Comparison of ENCODE assay signal across 16 mouse cellular contexts in the genomic region with DNA sequence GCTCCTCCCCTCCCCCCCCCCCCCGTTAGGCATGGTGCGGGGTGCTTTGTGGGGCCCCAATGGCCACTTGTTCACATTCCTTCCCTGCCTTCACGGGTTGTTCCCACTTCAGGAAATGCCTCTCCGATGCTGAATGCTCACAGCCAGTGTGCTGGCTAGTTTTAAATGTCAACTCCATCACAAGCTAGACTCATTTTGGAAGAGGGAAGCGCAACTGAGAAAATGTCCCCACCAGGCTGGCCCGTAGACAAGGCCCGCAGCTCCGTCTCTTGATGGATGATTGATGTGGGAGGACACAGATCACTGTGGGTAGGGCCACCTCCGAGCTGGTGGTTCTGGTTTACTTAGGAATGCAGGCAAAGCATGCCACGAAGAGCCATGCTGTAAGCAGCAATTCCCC.
DNase-seq lines count a peak whose midpoint lies in the region; ATAC-seq and TF ChIP-seq lines count a peak whose summit lies in the region.
"Had no signal": no experiment of that assay in that cellular context is flagged by ENCODE, and none has a peak within 500 bp of the region (broad histone marks: within the 10 kb centered on the region; RNA-seq: fewer than 3 reads in every experiment).

No protein-coding gene starts in this region.

- ATAC-seq in embryonic facial prominence, embryonic 13.5 days (ENCODE audit: insufficient number of reproducible peaks, insufficient read depth, low FRiP score, low TSS enrichment, low read depth), result no peak
- ATAC-seq in limb, embryonic 13.5 days (ENCODE audit: low FRiP score, low read depth), result 0 out of 2 replicates have a peak, but pooled peaks have one; percentile 32
- no peak for ATAC-seq in forebrain, postnatal 0 days
- ATAC-seq: forebrain, embryonic 16.5 days; hindbrain, postnatal 0 days had no signal

- H3K4me2 ChIP-seq in embryonic facial prominence, embryonic 13.5 days, result peak overlapping the region; percentile 31; the same call in 1 of the 2 replicates
- peak overlapping the region; percentile 27 for H3K4me2 ChIP-seq in limb, embryonic 13.5 days (replicated peaks)
- no peak overlapping the region for H3K4me2 ChIP-seq in forebrain, postnatal 0 days (ENCODE audit: low read depth)
- H3K4me2 ChIP-seq: limb, embryonic 15.5 days had no signal

- peaks cover 12% of the 10 kb centered on the region for H3K4me1 ChIP-seq in heart, embryonic 10.5 days
- H3K4me1 ChIP-seq in embryonic facial prominence, embryonic 13.5 days, result peaks cover 9% of the 10 kb centered on the region; the same call in 1 of the 2 replicates
- H3K4me1 ChIP-seq in limb, embryonic 13.5 days, result peaks cover 16% of the 10 kb centered on the region; the same call in 1 of the 2 replicates
- no peaks in the 10 kb centered on the region for H3K4me1 ChIP-seq in forebrain, postnatal 0 days (ENCODE audit: insufficient read depth)

- H3K27me3 ChIP-seq in heart, embryonic 10.5 days (ENCODE audit: insufficient read depth, poor library complexity, severe bottlenecking), result no peaks in the 10 kb centered on the region
- no peaks in the 10 kb centered on the region for H3K27me3 ChIP-seq in embryonic facial prominence, embryonic 13.5 days
- no peaks in the 10 kb centered on the region for H3K27me3 ChIP-seq in limb, embryonic 13.5 days
- H3K27me3 ChIP-seq in forebrain, postnatal 0 days (ENCODE audit: insufficient read depth, low read length), result no peaks in the 10 kb centered on the region
- H3K27me3 ChIP-seq: limb, embryonic 15.5 days had no signal

- peak overlapping the region; percentile 30; the same call in 1 of the 2 replicates for H3K27ac ChIP-seq in heart, embryonic 10.5 days
- H3K27ac ChIP-seq in embryonic facial prominence, embryonic 13.5 days, result no peak overlapping the region
- no peak overlapping the region for H3K27ac ChIP-seq in limb, embryonic 13.5 days
- H3K27ac ChIP-seq in forebrain, postnatal 0 days (ENCODE audit: low read depth, low read length), result no peak overlapping the region
- H3K27ac ChIP-seq: hindbrain, postnatal 0 days; limb, embryonic 15.5 days had no signal

- H3K36me3 ChIP-seq in heart, embryonic 10.5 days, result no peaks in the 10 kb centered on the region
- H3K36me3 ChIP-seq in embryonic facial prominence, embryonic 13.5 days, result no peaks in the 10 kb centered on the region
- H3K36me3 ChIP-seq in limb, embryonic 13.5 days, result no peaks in the 10 kb centered on the region
- H3K36me3 ChIP-seq in forebrain, postnatal 0 days (ENCODE audit: insufficient read depth), result no peaks in the 10 kb centered on the region
- H3K36me3 ChIP-seq: limb, embryonic 15.5 days had no signal

- no peak overlapping the region for H3K9ac ChIP-seq in embryonic facial prominence, embryonic 13.5 days
- H3K9ac ChIP-seq in limb, embryonic 13.5 days, result no peak overlapping the region
- H3K9ac ChIP-seq in forebrain, postnatal 0 days, result no peak overlapping the region
- H3K9ac ChIP-seq: limb, embryonic 15.5 days had no signal

- 18% methylated on average over 10 of the region's 10 CpGs for WGBS in heart, embryonic 10.5 days
- 25% methylated on average over 10 of the region's 10 CpGs for WGBS in embryonic facial prominence, embryonic 13.5 days
- 34% methylated on average over 10 of the region's 10 CpGs for WGBS in limb, embryonic 13.5 days
- WGBS in forebrain, postnatal 0 days, result 62% methylated on average over 10 of the region's 10 CpGs

- no peaks in the 10 kb centered on the region for H3K9me3 ChIP-seq in heart, embryonic 10.5 days
- H3K9me3 ChIP-seq in embryonic facial prominence, embryonic 13.5 days, result no peaks in the 10 kb centered on the region
- H3K9me3 ChIP-seq in limb, embryonic 13.5 days, result no peaks in the 10 kb centered on the region
- no peaks in the 10 kb centered on the region for H3K9me3 ChIP-seq in forebrain, postnatal 0 days (ENCODE audit: low read length)
- H3K9me3 ChIP-seq: limb, embryonic 15.5 days had no signal

- no peak for TF ChIP-seq CTCF in forebrain, postnatal 0 days (IDR thresholded peaks at IDR 0.05; ENCODE audit: low read depth)

- no peak for DNase-seq in heart, embryonic 10.5 days (ENCODE audit: low spot score)
- no peak for DNase-seq in heart, adult 9 months (ENCODE audit: low spot score in 2 of 2)
- DNase-seq in left cerebral cortex, postnatal 36 days (ENCODE audit: low spot score in 2 of 2), result peak; percentile 28 to 33
- DNase-seq in left cerebral cortex, adult 8-10 months (ENCODE audit: low spot score in 2 of 2), result no peak
- no peak for DNase-seq in forebrain, postnatal 0 days
- no peak for DNase-seq in retina, postnatal 1 day
- DNase-seq: adrenal gland, postnatal 10 days; B cell, adult 2 months; gastrocnemius, postnatal 36 days; kidney, adult 8-10 months; lung, adult 18-20 months had no signal

- peak overlapping the region; percentile 18; the same call in 1 of the 2 replicates for H3K4me3 ChIP-seq in heart, embryonic 10.5 days
- H3K4me3 ChIP-seq in embryonic facial prominence, embryonic 13.5 days, result no peak overlapping the region
- H3K4me3 ChIP-seq in limb, embryonic 13.5 days, result no peak overlapping the region
- H3K4me3 ChIP-seq in forebrain, postnatal 0 days (ENCODE audit: low read depth, low read length), result no peak overlapping the region
- H3K4me3 ChIP-seq: limb, embryonic 15.5 days had no signal

- intact Hi-C loops in left cerebral cortex, postnatal 36 days (cut with DNase I), result no loop called here

Comparison
In these comparisons a context has a peak if more than half of its experiments do, and no peak if none do; other contexts are left out.
1. DNase-seq: peak in left cerebral cortex, postnatal 36 days (2 of 2); none in heart, embryonic 10.5 days (single experiment), heart, adult 9 months (0 of 2), left cerebral cortex, adult 8-10 months (0 of 2), forebrain, postnatal 0 days (single experiment) and retina, postnatal 1 day (single experiment).